Mouse (Mus musculus): ENCODE results near the gene Neurl3. TPM values are rescaled to one million over a fixed set of nuclear protein-coding genes. Genes with fewer than 3 reads are reported as not detected.

The Neurl3 gene
- total RNA-seq (2012; rRNA removed) = 0.18 and 0.26 TPM in 2 replicates

GRCm38 (mm10) chr1:36274455-36274854 lies at the start of gene Neurl3:
TSS of gene Neurl3 (minus strand) at chr1:36274679.
- Histone ChIP-seq H3K4me3 (ENCODE audit: insufficient read depth in 1 of 2, low read depth in 1 of 2, low read length in 2 of 2, poor library complexity in 1 of 2, severe bottlenecking in 1 of 2) (0 out of 4 replicates have a peak within 1 kb of the TSS, but pooled peaks of 1 of the 2 experiments have one; percentile 26), H3K9me3 (ENCODE audit: control insufficient read depth, insufficient read depth, low read depth, low read length) (no peaks in the 10 kb centered on the region), H3K36me3 (ENCODE audit: control insufficient read depth, insufficient read depth, low read length, poor library complexity, severe bottlenecking) (no peaks in the 10 kb centered on the region), H3K27ac (ENCODE audit: insufficient read depth, low read depth, low read length, poor library complexity, severe bottlenecking) (no peak within 1 kb of the TSS), H3K9ac (ENCODE audit: insufficient read depth, low read depth, low read length, poor library complexity, severe bottlenecking) (no peak within 1 kb of the TSS), H3K4me1 (ENCODE audit: control insufficient read depth in 2 of 2, insufficient read depth in 2 of 2, low read length in 2 of 2, poor library complexity in 1 of 2) (peaks cover 2 to 4% of the 10 kb centered on the region in 2 experiments; a peak in 2 of 4 replicates)
- in situ Hi-C loops (cut with MboI; ENCODE audit: low sequenced_read_pairs in 2 of 2, unreplicated experiment in 2 of 2) = no loop called here
- TF ChIP-seq ZC3H11A (IDR thresholded peaks at IDR 0.05; ENCODE audit: borderline replicate concordance, low read depth, low read length) (no peak), CHD2 (IDR thresholded peaks at IDR 0.05; ENCODE audit: low read depth, low read length) (no peak), MAFK (IDR thresholded peaks at IDR 0.05; ENCODE audit: insufficient read depth, low read depth, low read length) (no peak), HCFC1 (IDR thresholded peaks at IDR 0.05; ENCODE audit: borderline replicate concordance, insufficient read depth, low read length) (no peak), ZNF384 (IDR thresholded peaks at IDR 0.05; ENCODE audit: low read depth, low read length) (no peak)
- DNase-seq (ENCODE audit: low read depth, low spot score) = no peak

DNA sequence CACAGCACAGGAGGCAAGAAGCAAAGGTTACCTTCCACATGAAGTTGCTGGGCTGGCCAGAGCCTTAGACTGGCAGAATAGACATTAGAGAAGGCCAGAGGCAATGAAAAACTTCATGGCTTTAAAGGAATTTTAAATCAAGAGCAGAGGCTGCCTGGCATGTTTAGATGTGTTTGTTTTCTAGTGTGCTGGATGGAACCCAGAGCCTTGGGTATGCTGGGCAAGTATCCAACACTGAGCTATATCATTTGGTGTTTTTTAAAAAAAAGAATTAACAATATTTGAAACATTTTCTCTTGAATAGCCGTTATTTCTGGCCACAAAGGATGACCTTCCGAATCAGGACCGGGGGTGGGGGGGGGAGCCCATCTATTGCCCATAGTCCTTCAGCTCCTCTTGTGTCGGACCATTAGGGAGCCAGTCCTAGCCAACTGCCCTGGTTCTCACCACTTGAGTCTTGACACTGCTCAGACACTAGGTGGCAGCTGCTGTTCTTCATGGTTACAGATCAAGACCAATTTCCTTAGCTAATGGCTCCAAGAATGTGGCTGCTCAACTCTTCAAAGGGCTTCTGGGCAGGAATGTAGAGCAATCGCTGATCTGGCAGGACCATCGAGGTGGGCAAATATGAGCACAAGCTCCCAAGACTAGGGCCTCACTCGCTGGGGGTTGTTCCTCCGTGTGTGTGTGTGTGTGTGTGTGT lies 49.4 kb upstream of the Neurl3 start:
- no peak for TF ChIP-seq ZNF384 (IDR thresholded peaks at IDR 0.05; ENCODE audit: low read depth, low read length)
- no peak for TF ChIP-seq ZC3H11A (IDR thresholded peaks at IDR 0.05; ENCODE audit: borderline replicate concordance, low read depth, low read length)
- TF ChIP-seq MAFK (IDR thresholded peaks at IDR 0.05; ENCODE audit: insufficient read depth, low read depth, low read length) = no peak
- TF ChIP-seq CHD2 (IDR thresholded peaks at IDR 0.05; ENCODE audit: low read depth, low read length) = no peak
- no peak for TF ChIP-seq HCFC1 (IDR thresholded peaks at IDR 0.05; ENCODE audit: borderline replicate concordance, insufficient read depth, low read length)
- Histone ChIP-seq H3K9me3 (ENCODE audit: control insufficient read depth, insufficient read depth, low read depth, low read length) (no peaks in the 10 kb centered on the region), H3K9ac (ENCODE audit: insufficient read depth, low read depth, low read length, poor library complexity, severe bottlenecking) (0 out of 2 replicates have a peak overlapping the region, but pooled peaks have one; percentile 43), H3K27ac (ENCODE audit: insufficient read depth, low read depth, low read length, poor library complexity, severe bottlenecking) (no peak overlapping the region), H3K36me3 (ENCODE audit: control insufficient read depth, insufficient read depth, low read length, poor library complexity, severe bottlenecking) (peaks cover 3% of the 10 kb centered on the region; the same call in 1 of the 2 replicates), H3K4me3 (ENCODE audit: insufficient read depth in 1 of 2, low read depth in 1 of 2, low read length in 2 of 2, poor library complexity in 1 of 2, severe bottlenecking in 1 of 2) (no peak overlapping the region), H3K4me1 (ENCODE audit: control insufficient read depth in 2 of 2, insufficient read depth in 2 of 2, low read length in 2 of 2, poor library complexity in 1 of 2) (no peaks in the 10 kb centered on the region; a peak in 1 of 4 replicates)
- DNase-seq (ENCODE audit: low read depth, low spot score) = peak; percentile 49
- in situ Hi-C loops (cut with MboI; ENCODE audit: low sequenced_read_pairs in 2 of 2, unreplicated experiment in 2 of 2) = no loop called here

DNA sequence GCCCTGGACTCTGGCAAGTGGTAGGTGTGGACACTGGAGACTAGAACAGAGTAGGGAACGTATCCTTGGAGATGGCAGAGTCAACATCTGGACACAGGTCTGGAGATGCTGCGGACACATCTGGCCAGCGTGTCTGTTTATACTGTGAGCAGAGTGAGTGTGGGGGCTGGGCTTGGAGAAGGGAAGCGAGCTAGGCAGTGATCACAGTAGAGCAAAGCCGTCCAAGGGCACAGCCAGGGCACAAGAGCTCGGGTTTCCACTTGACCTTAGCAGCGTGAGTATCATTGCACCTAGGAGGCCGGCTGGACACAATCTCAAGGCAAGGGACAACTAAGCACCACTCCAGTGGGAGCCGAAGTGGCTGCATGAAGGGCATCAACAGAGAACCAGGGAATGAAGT lies 48.6 kb upstream of the Neurl3 start:
- no peaks in the 10 kb centered on the region; a peak in 1 of 4 replicates for H3K4me1 ChIP-seq (ENCODE audit: control insufficient read depth in 2 of 2, insufficient read depth in 2 of 2, low read length in 2 of 2, poor library complexity in 1 of 2)
- TF ChIP-seq MAFK (IDR thresholded peaks at IDR 0.05; ENCODE audit: insufficient read depth, low read depth, low read length) (no peak), ZNF384 (IDR thresholded peaks at IDR 0.05; ENCODE audit: low read depth, low read length) (no peak), HCFC1 (IDR thresholded peaks at IDR 0.05; ENCODE audit: borderline replicate concordance, insufficient read depth, low read length) (no peak), CHD2 (IDR thresholded peaks at IDR 0.05; ENCODE audit: low read depth, low read length) (no peak), ZC3H11A (IDR thresholded peaks at IDR 0.05; ENCODE audit: borderline replicate concordance, low read depth, low read length) (no peak)
- DNase-seq (ENCODE audit: low read depth, low spot score) = no peak
- no peak overlapping the region for H3K4me3 ChIP-seq (ENCODE audit: insufficient read depth in 1 of 2, low read depth in 1 of 2, low read length in 2 of 2, poor library complexity in 1 of 2, severe bottlenecking in 1 of 2)
- peaks cover 3% of the 10 kb centered on the region; the same call in 1 of the 2 replicates for H3K36me3 ChIP-seq (ENCODE audit: control insufficient read depth, insufficient read depth, low read length, poor library complexity, severe bottlenecking)
- in situ Hi-C loops (cut with MboI; ENCODE audit: low sequenced_read_pairs in 2 of 2, unreplicated experiment in 2 of 2) = no loop called here
- H3K27ac ChIP-seq (ENCODE audit: insufficient read depth, low read depth, low read length, poor library complexity, severe bottlenecking) = no peak overlapping the region
- no peaks in the 10 kb centered on the region for H3K9me3 ChIP-seq (ENCODE audit: control insufficient read depth, insufficient read depth, low read depth, low read length)
- H3K9ac ChIP-seq (ENCODE audit: insufficient read depth, low read depth, low read length, poor library complexity, severe bottlenecking) = no peak overlapping the region

DNA sequence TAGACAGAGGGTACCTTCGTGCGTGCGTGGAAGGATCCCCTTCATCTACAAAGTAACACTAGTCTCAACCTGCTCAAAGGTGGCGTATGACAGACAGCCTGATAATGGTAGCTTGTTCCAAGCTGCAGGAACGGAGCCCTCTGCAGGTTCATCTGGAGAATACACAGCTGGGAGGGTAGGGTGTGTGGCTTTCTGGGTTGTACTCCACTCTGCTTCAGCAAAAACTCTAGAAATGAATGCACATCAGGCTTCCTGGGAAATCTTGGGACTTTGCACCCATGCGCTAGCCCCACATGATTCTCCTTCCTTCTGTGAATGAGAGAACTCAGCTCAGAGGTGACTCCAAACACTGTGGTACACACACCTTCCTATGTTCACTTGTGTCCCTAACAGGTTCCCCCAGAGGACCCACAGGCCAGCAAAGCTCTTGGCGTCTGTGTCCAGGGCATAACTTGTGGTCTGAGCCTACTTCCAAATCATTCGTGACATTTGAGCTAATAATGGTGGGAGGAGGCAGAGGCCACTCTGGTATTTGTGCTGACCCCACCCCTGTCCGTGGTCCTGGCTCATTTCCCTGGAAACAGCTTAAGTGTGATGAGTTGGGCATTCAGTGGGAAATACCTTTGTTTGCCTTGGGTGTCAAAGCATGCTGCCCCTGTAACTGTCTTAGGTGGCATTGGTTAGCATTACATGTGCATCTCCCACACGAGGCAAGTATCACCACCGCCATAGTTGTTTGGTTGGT lies 47.5 kb upstream of the Neurl3 start:
- DNase-seq (ENCODE audit: low read depth, low spot score) = no peak
- H3K36me3 ChIP-seq (ENCODE audit: control insufficient read depth, insufficient read depth, low read length, poor library complexity, severe bottlenecking) = peaks cover 3% of the 10 kb centered on the region; the same call in 1 of the 2 replicates
- peaks cover 0 to 7% of the 10 kb centered on the region in 2 experiments; a peak in 2 of 4 replicates for H3K4me1 ChIP-seq (ENCODE audit: control insufficient read depth in 2 of 2, insufficient read depth in 2 of 2, low read length in 2 of 2, poor library complexity in 1 of 2)
- H3K9me3 ChIP-seq (ENCODE audit: control insufficient read depth, insufficient read depth, low read depth, low read length) = no peaks in the 10 kb centered on the region
- no peak overlapping the region for H3K4me3 ChIP-seq (ENCODE audit: insufficient read depth in 1 of 2, low read depth in 1 of 2, low read length in 2 of 2, poor library complexity in 1 of 2, severe bottlenecking in 1 of 2)
- in situ Hi-C loops (cut with MboI; ENCODE audit: low sequenced_read_pairs in 2 of 2, unreplicated experiment in 2 of 2) = no loop called here
- TF ChIP-seq ZC3H11A (IDR thresholded peaks at IDR 0.05; ENCODE audit: borderline replicate concordance, low read depth, low read length) (no peak), CHD2 (IDR thresholded peaks at IDR 0.05; ENCODE audit: low read depth, low read length) (no peak), MAFK (IDR thresholded peaks at IDR 0.05; ENCODE audit: insufficient read depth, low read depth, low read length) (no peak), ZNF384 (IDR thresholded peaks at IDR 0.05; ENCODE audit: low read depth, low read length) (no peak), HCFC1 (IDR thresholded peaks at IDR 0.05; ENCODE audit: borderline replicate concordance, insufficient read depth, low read length) (no peak)
- H3K27ac ChIP-seq (ENCODE audit: insufficient read depth, low read depth, low read length, poor library complexity, severe bottlenecking) = no peak overlapping the region
- no peak overlapping the region for H3K9ac ChIP-seq (ENCODE audit: insufficient read depth, low read depth, low read length, poor library complexity, severe bottlenecking)
